ENCODE assay signal across 32 mouse cellular contexts in the genomic region with DNA sequence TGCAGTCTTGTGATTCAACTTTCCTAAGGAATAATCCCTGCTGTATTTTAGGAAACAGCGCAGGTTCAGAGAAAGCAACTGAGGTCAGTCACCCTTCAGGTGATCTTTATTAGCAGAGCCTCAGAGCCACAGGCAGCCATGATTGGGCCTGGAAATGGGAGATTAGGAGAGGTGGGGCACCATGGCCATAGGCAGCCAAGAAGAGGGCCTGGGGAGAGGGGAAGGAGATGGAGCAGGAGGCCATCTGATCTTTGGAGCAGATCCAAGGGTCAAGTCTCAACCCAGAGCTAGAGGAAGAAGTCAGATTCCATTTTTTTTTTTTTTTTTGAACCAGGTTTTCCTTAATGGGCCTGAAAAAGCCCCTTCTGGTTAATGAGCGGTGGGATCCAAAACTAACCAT. TPM values are rescaled to one million over a fixed set of nuclear protein-coding genes. Genes with fewer than 3 reads are reported as not detected.
DNase-seq lines count a peak whose midpoint lies in the region; ATAC-seq and TF ChIP-seq lines count a peak whose summit lies in the region.
"Had no signal": no experiment of that assay in that cellular context is flagged by ENCODE, and none has a peak within 500 bp of the region (broad histone marks: within the 10 kb centered on the region; RNA-seq: fewer than 3 reads in every experiment).

No protein-coding gene starts in this region.

- H3K4me2 ChIP-seq in kidney, embryonic 16.5 days (replicated peaks; ENCODE audit: low read depth, low read length), result no peak overlapping the region
- no peak overlapping the region for H3K4me2 ChIP-seq in kidney, embryonic 14.5 days (replicated peaks; ENCODE audit: low read depth, low read length)
- H3K4me2 ChIP-seq in intestine, embryonic 16.5 days (ENCODE audit: low read depth, low read length), result no peak overlapping the region
- no peak overlapping the region for H3K4me2 ChIP-seq in liver, embryonic 13.5 days
- H3K4me2 ChIP-seq in forebrain, embryonic 13.5 days, result no peak overlapping the region
- H3K4me2 ChIP-seq: embryonic facial prominence, embryonic 13.5 days; forebrain, embryonic 12.5 days; heart, embryonic 12.5 days; heart, embryonic 15.5 days; hindbrain, embryonic 13.5 days had no signal

- H3K4me3 ChIP-seq in kidney, adult 2 months (ENCODE audit: insufficient read depth, low read depth, low read length), result no peak overlapping the region
- no peak overlapping the region for H3K4me3 ChIP-seq in kidney, embryonic 16.5 days (ENCODE audit: low read length)
- H3K4me3 ChIP-seq in kidney, embryonic 14.5 days (ENCODE audit: low read length), result no peak overlapping the region
- no peak overlapping the region for H3K4me3 ChIP-seq in intestine, embryonic 16.5 days (ENCODE audit: low read length)
- H3K4me3 ChIP-seq in liver, embryonic 13.5 days (replicated peaks), result no peak overlapping the region
- H3K4me3 ChIP-seq in forebrain, embryonic 13.5 days, result no peak overlapping the region
- H3K4me3 ChIP-seq: embryonic facial prominence, embryonic 10.5 days; embryonic facial prominence, embryonic 13.5 days; erythroblast, embryonic 14.5 days; forebrain, embryonic 12.5 days; heart, embryonic 12.5 days; heart, embryonic 15.5 days; hindbrain, embryonic 10.5 days; hindbrain, embryonic 13.5 days had no signal

- H3K9ac ChIP-seq in kidney, embryonic 16.5 days (replicated peaks; ENCODE audit: low read length), result no peak overlapping the region
- no peak overlapping the region for H3K9ac ChIP-seq in kidney, embryonic 14.5 days (ENCODE audit: low read depth, low read length)
- H3K9ac ChIP-seq in intestine, embryonic 16.5 days (ENCODE audit: low read depth, low read length), result no peak overlapping the region
- 0 out of 2 replicates have a peak overlapping the region, but pooled peaks have one; percentile 4 for H3K9ac ChIP-seq in liver, embryonic 13.5 days
- H3K9ac ChIP-seq in forebrain, embryonic 13.5 days, result no peak overlapping the region
- H3K9ac ChIP-seq: embryonic facial prominence, embryonic 13.5 days; forebrain, embryonic 12.5 days; heart, embryonic 12.5 days; heart, embryonic 15.5 days; hindbrain, embryonic 13.5 days had no signal

- H3K4me1 ChIP-seq in kidney, adult 2 months (ENCODE audit: control insufficient read depth, insufficient read depth, low read length), result no peaks in the 10 kb centered on the region
- no peaks in the 10 kb centered on the region for H3K4me1 ChIP-seq in kidney, embryonic 16.5 days (ENCODE audit: insufficient read depth, low read length)
- H3K4me1 ChIP-seq in kidney, embryonic 14.5 days (ENCODE audit: control insufficient read depth, insufficient read depth, low read length), result no peaks in the 10 kb centered on the region
- no peaks in the 10 kb centered on the region for H3K4me1 ChIP-seq in intestine, embryonic 16.5 days (ENCODE audit: control insufficient read depth, insufficient read depth, low read length)
- peaks cover 10% of the 10 kb centered on the region for H3K4me1 ChIP-seq in liver, embryonic 13.5 days (replicated peaks)
- H3K4me1 ChIP-seq in forebrain, embryonic 13.5 days, result no peaks in the 10 kb centered on the region
- H3K4me1 ChIP-seq: embryonic facial prominence, embryonic 10.5 days; embryonic facial prominence, embryonic 13.5 days; forebrain, embryonic 12.5 days; hindbrain, embryonic 10.5 days; hindbrain, embryonic 13.5 days had no signal

- TF ChIP-seq CTCF in kidney, adult 2 months (conservative IDR thresholded peaks at IDR 0.05; ENCODE audit: insufficient read depth, insufficient read length, low read depth, low read length), result no peak

- H3K36me3 ChIP-seq in kidney, adult 2 months (ENCODE audit: control insufficient read depth, insufficient read depth, low read length), result no peaks in the 10 kb centered on the region
- H3K36me3 ChIP-seq in kidney, embryonic 16.5 days (ENCODE audit: insufficient read depth, low read length), result no peaks in the 10 kb centered on the region
- H3K36me3 ChIP-seq in kidney, embryonic 14.5 days (ENCODE audit: control insufficient read depth, insufficient read depth, low read length), result no peaks in the 10 kb centered on the region
- no peaks in the 10 kb centered on the region for H3K36me3 ChIP-seq in intestine, embryonic 16.5 days (ENCODE audit: control insufficient read depth, insufficient read depth, low read length)
- no peaks in the 10 kb centered on the region for H3K36me3 ChIP-seq in liver, embryonic 13.5 days
- H3K36me3 ChIP-seq in forebrain, embryonic 13.5 days (ENCODE audit: poor library complexity, severe bottlenecking), result no peaks in the 10 kb centered on the region
- H3K36me3 ChIP-seq: embryonic facial prominence, embryonic 10.5 days; embryonic facial prominence, embryonic 13.5 days; forebrain, embryonic 12.5 days; heart, embryonic 12.5 days; heart, embryonic 15.5 days; hindbrain, embryonic 10.5 days; hindbrain, embryonic 13.5 days had no signal

- DNase-seq in kidney, adult 2 months, result peak; percentile 2
- peak; percentile 6 for DNase-seq in kidney, postnatal 14 days
- DNase-seq in liver, embryonic 13.5 days, result no peak
- DNase-seq: adrenal gland, adult 8-10 months; adrenal gland, postnatal 25 days; cerebellum, adult 11-12 months; cerebellum, adult 8-10 months; cerebellum, postnatal 10 days; cerebellum, postnatal 36 days; embryo, embryonic 11 days; gastrocnemius, postnatal 10 days; gastrocnemius, postnatal 36 days; heart, postnatal 10 days; heart, postnatal 36 days had no signal

- H3K27ac ChIP-seq in kidney, adult 2 months (ENCODE audit: insufficient read depth, low read depth, low read length), result no peak overlapping the region
- H3K27ac ChIP-seq in kidney, embryonic 16.5 days (ENCODE audit: low read length), result no peak overlapping the region
- no peak overlapping the region for H3K27ac ChIP-seq in kidney, embryonic 14.5 days (ENCODE audit: low read depth, low read length)
- H3K27ac ChIP-seq in intestine, embryonic 16.5 days (ENCODE audit: low read length), result no peak overlapping the region
- H3K27ac ChIP-seq in liver, embryonic 13.5 days, result no peak overlapping the region
- H3K27ac ChIP-seq in forebrain, embryonic 13.5 days, result no peak overlapping the region
- H3K27ac ChIP-seq: embryonic facial prominence, embryonic 10.5 days; embryonic facial prominence, embryonic 13.5 days; forebrain, embryonic 12.5 days; heart, embryonic 15.5 days; hindbrain, embryonic 10.5 days; hindbrain, embryonic 13.5 days had no signal

- no peaks in the 10 kb centered on the region for H3K27me3 ChIP-seq in kidney, adult 2 months (replicated peaks; ENCODE audit: control insufficient read depth, insufficient read depth, low read length)
- H3K27me3 ChIP-seq in kidney, embryonic 16.5 days (ENCODE audit: insufficient read depth, low read length), result no peaks in the 10 kb centered on the region
- no peaks in the 10 kb centered on the region for H3K27me3 ChIP-seq in kidney, embryonic 14.5 days (ENCODE audit: control insufficient read depth, insufficient read depth, low read length)
- H3K27me3 ChIP-seq in intestine, embryonic 16.5 days (replicated peaks; ENCODE audit: control insufficient read depth, insufficient read depth, low read length), result no peaks in the 10 kb centered on the region
- H3K27me3 ChIP-seq in liver, embryonic 13.5 days, result peaks cover 3% of the 10 kb centered on the region; the same call in 1 of the 2 replicates
- no peaks in the 10 kb centered on the region for H3K27me3 ChIP-seq in forebrain, embryonic 13.5 days
- H3K27me3 ChIP-seq: embryonic facial prominence, embryonic 13.5 days; forebrain, embryonic 12.5 days; heart, embryonic 12.5 days; heart, embryonic 15.5 days; hindbrain, embryonic 13.5 days had no signal

- H3K9me3 ChIP-seq in kidney, embryonic 16.5 days (ENCODE audit: low read length), result no peaks in the 10 kb centered on the region
- no peaks in the 10 kb centered on the region for H3K9me3 ChIP-seq in kidney, embryonic 14.5 days (ENCODE audit: control insufficient read depth, low read length)
- H3K9me3 ChIP-seq in intestine, embryonic 16.5 days (ENCODE audit: control insufficient read depth, low read length), result no peaks in the 10 kb centered on the region
- no peaks in the 10 kb centered on the region for H3K9me3 ChIP-seq in liver, embryonic 13.5 days (replicated peaks)
- no peaks in the 10 kb centered on the region for H3K9me3 ChIP-seq in forebrain, embryonic 13.5 days (replicated peaks)
- H3K9me3 ChIP-seq: embryonic facial prominence, embryonic 10.5 days; embryonic facial prominence, embryonic 13.5 days; forebrain, embryonic 12.5 days; heart, embryonic 12.5 days; heart, embryonic 15.5 days; hindbrain, embryonic 10.5 days; hindbrain, embryonic 13.5 days had no signal

- TF ChIP-seq POLR2A in kidney, adult 2 months (IDR thresholded peaks at IDR 0.05; ENCODE audit: low read depth, low read length), result no peak

- no peak for ATAC-seq in kidney, embryonic 16.5 days (ENCODE audit: low FRiP score, low TSS enrichment)
- no peak for ATAC-seq in kidney, embryonic 14.5 days (ENCODE audit: low FRiP score, low TSS enrichment)
- peak; percentile 40; the same call in 1 of the 2 replicates for ATAC-seq in intestine, embryonic 16.5 days
- peak; percentile 69 for ATAC-seq in liver, embryonic 13.5 days (ENCODE audit: low read depth)
- no peak for ATAC-seq in forebrain, embryonic 13.5 days
- ATAC-seq: CD4-positive, CD25-positive, alpha-beta regulatory T cell, adult 4 months; forebrain, embryonic 16.5 days; hindbrain, embryonic 16.5 days had no signal

- WGBS in kidney, adult 2 months, result 91% methylated on average over 2 of the region's 2 CpGs
- WGBS in kidney, embryonic 16.5 days, result 83% methylated on average over 2 of the region's 2 CpGs
- WGBS in kidney, embryonic 14.5 days, result 91% methylated on average over 2 of the region's 2 CpGs
- 85% methylated on average over 2 of the region's 2 CpGs for WGBS in intestine, embryonic 16.5 days
- 79% methylated on average over 2 of the region's 2 CpGs for WGBS in liver, embryonic 13.5 days (ENCODE audit: insufficient replicate concordance)
- 85% methylated on average over 2 of the region's 2 CpGs for WGBS in forebrain, embryonic 13.5 days

RNA-seq across cellular contexts. Expression of a gene that starts 15.9 kb away (rescaled TPM):
- not detected in 2 replicates for polyA plus RNA-seq in kidney, adult 2 months (2012; rRNA removed)
- not detected in 2 replicates for polyA plus RNA-seq in kidney, embryonic 16.5 days (2015; fragmentation: Nextera tagmentation; extraction: Ambion mirVana)
- not detected in 2 replicates for polyA plus RNA-seq in kidney, embryonic 14.5 days (2014; fragmentation: Nextera tagmentation; extraction: Ambion mirVana)
- not detected in 2 replicates for polyA plus RNA-seq in intestine, embryonic 16.5 days (2015; fragmentation: Nextera tagmentation; extraction: Ambion mirVana)
- polyA plus RNA-seq in liver, embryonic 13.5 days (2015; fragmentation: Nextera tagmentation; extraction: Ambion mirVana), result not detected in 2 replicates
- not detected in 2 replicates for polyA plus RNA-seq in forebrain, embryonic 13.5 days (2015; fragmentation: Nextera tagmentation; extraction: Ambion mirVana)
- polyA plus RNA-seq: brain, embryonic 14.5 days; C2C12; CD4-positive, CD25-positive, alpha-beta regulatory T cell, adult 4 months; cortical plate, adult 2 months; embryonic facial prominence, embryonic 10.5 days; embryonic facial prominence, embryonic 13.5 days; erythroblast, embryonic 14.5 days; forebrain, embryonic 12.5 days; forebrain, embryonic 16.5 days; heart, embryonic 12.5 days; heart, embryonic 15.5 days; hindbrain, embryonic 10.5 days; hindbrain, embryonic 13.5 days; hindbrain, embryonic 16.5 days had no signal

RNA-seq across cellular contexts. Expression of a gene that starts 29.3 kb away (rescaled TPM):
- not detected in 2 replicates for polyA plus RNA-seq in kidney, adult 2 months (2012; rRNA removed)
- not detected in 2 replicates for polyA plus RNA-seq in kidney, embryonic 16.5 days (2015; fragmentation: Nextera tagmentation; extraction: Ambion mirVana)
- polyA plus RNA-seq in kidney, embryonic 14.5 days (2014; fragmentation: Nextera tagmentation; extraction: Ambion mirVana), result not detected in 2 replicates
- not detected in 2 replicates for polyA plus RNA-seq in intestine, embryonic 16.5 days (2015; fragmentation: Nextera tagmentation; extraction: Ambion mirVana)
- polyA plus RNA-seq in liver, embryonic 13.5 days (2015; fragmentation: Nextera tagmentation; extraction: Ambion mirVana), result not detected in 2 replicates
- not detected in 2 replicates for polyA plus RNA-seq in forebrain, embryonic 13.5 days (2015; fragmentation: Nextera tagmentation; extraction: Ambion mirVana)
- polyA plus RNA-seq: brain, embryonic 14.5 days; C2C12; CD4-positive, CD25-positive, alpha-beta regulatory T cell, adult 4 months; cortical plate, adult 2 months; embryonic facial prominence, embryonic 10.5 days; embryonic facial prominence, embryonic 13.5 days; erythroblast, embryonic 14.5 days; forebrain, embryonic 12.5 days; forebrain, embryonic 16.5 days; heart, embryonic 12.5 days; heart, embryonic 15.5 days; hindbrain, embryonic 10.5 days; hindbrain, embryonic 13.5 days; hindbrain, embryonic 16.5 days had no signal

Comparison
In these comparisons a context has a peak if more than half of its experiments do, and no peak if none do; other contexts are left out.
1. ATAC-seq: peak in intestine, embryonic 16.5 days (single experiment) and liver, embryonic 13.5 days (single experiment); none in kidney, embryonic 16.5 days (single experiment), kidney, embryonic 14.5 days (single experiment) and forebrain, embryonic 13.5 days (single experiment).